Mouse (Mus musculus): ENCODE data around the gene Ccdc92.

Ccdc92 gene

GRCm38 (mm10) chr5:124862013-124862866, at the start of gene Ccdc92, which contains the start of gene Zfp664:
Gene Ccdc92 (minus strand): TSS chr5:124862424.
Gene Zfp664 (plus strand): TSS chr5:124862691.
- peak; percentile 99 for DNase-seq (ENCODE audit: extremely low spot score, low spot score)

- peak; percentile 80 for DNase-seq (ENCODE audit: extremely low spot score, low spot score)
Measured at GRCm38 (mm10) chr5:124908860-124909259, 46.6 kb upstream of the Ccdc92 start.

- no peak for DNase-seq (ENCODE audit: extremely low spot score, low spot score)
Measured at GRCm38 (mm10) chr5:124906890-124907289, 44.7 kb upstream of the Ccdc92 start.

GRCm38 (mm10) chr5:124903852-124904251, 41.6 kb upstream of the Ccdc92 start:
- DNase-seq (ENCODE audit: extremely low spot score, low spot score), result no peak

- DNase-seq (ENCODE audit: extremely low spot score, low spot score), result no peak
Measured at GRCm38 (mm10) chr5:124902195-124902594, 40.0 kb upstream of the Ccdc92 start.

- DNase-seq (ENCODE audit: extremely low spot score, low spot score), result no peak
Measured at GRCm38 (mm10) chr5:124901675-124902074, 39.5 kb upstream of the Ccdc92 start.

- no peak for DNase-seq (ENCODE audit: extremely low spot score, low spot score)
Measured at GRCm38 (mm10) chr5:124900738-124901490, 38.7 kb upstream of the Ccdc92 start.

GRCm38 (mm10) chr5:124899945-124900631, 37.9 kb upstream of the Ccdc92 start:
- DNase-seq (ENCODE audit: extremely low spot score, low spot score), result peak; percentile 91

- no peak for DNase-seq (ENCODE audit: extremely low spot score, low spot score)
Measured at GRCm38 (mm10) chr5:124896135-124896534, 33.9 kb upstream of the Ccdc92 start.

GRCm38 (mm10) chr5:124891921-124892370, 29.7 kb upstream of the Ccdc92 start:
- DNase-seq (ENCODE audit: extremely low spot score, low spot score), result no peak

GRCm38 (mm10) chr5:124888661-124889060, 26.4 kb upstream of the Ccdc92 start:
- DNase-seq (ENCODE audit: extremely low spot score, low spot score), result no peak

GRCm38 (mm10) chr5:124883877-124884276, 21.7 kb upstream of the Ccdc92 start:
- DNase-seq (ENCODE audit: extremely low spot score, low spot score), result no peak

- no peak for DNase-seq (ENCODE audit: extremely low spot score, low spot score)
Measured at GRCm38 (mm10) chr5:124879801-124880200, 17.6 kb upstream of the Ccdc92 start.

- no peak for DNase-seq (ENCODE audit: extremely low spot score, low spot score)
Measured at GRCm38 (mm10) chr5:124879251-124879650, 17.0 kb upstream of the Ccdc92 start.

GRCm38 (mm10) chr5:124873890-124874601, 11.8 kb upstream of the Ccdc92 start:
- DNase-seq (ENCODE audit: extremely low spot score, low spot score), result no peak

GRCm38 (mm10) chr5:124873096-124873495, 10.9 kb upstream of the Ccdc92 start:
- DNase-seq (ENCODE audit: extremely low spot score, low spot score), result no peak

GRCm38 (mm10) chr5:124872033-124872432, 9.8 kb upstream of the Ccdc92 start:
- no peak for DNase-seq (ENCODE audit: extremely low spot score, low spot score)

GRCm38 (mm10) chr5:124868981-124869380, 6.8 kb upstream of the Ccdc92 start:
- DNase-seq (ENCODE audit: extremely low spot score, low spot score), result no peak

GRCm38 (mm10) chr5:124862871-124863741, 882 bp upstream of the Ccdc92 start:
- peak; percentile 75 for DNase-seq (ENCODE audit: extremely low spot score, low spot score)

- peak; percentile 42 for DNase-seq (ENCODE audit: extremely low spot score, low spot score)
Measured at GRCm38 (mm10) chr5:124861463-124861862, 761 bp downstream of the Ccdc92 start.
